Mouse (Mus musculus): ENCODE measurements around the gene Gm17364. TPM values are rescaled to one million over a fixed set of nuclear protein-coding genes. Genes with fewer than 3 reads are reported as not detected.

Gm17364 gene
- polyA plus RNA-seq, 1 experiment from 2014 or later: not detected

- WGBS: 91% methylated on average over 5 of the region's 5 CpGs
- Histone ChIP-seq H3K27me3 (ENCODE audit: low read depth, poor library complexity, severe bottlenecking) (no peaks in the 10 kb centered on the region), H3K9me3 (replicated peaks) (no peaks in the 10 kb centered on the region), H3K4me3 (no peak overlapping the region), H3K27ac (no peak overlapping the region), H3K4me1 (no peaks in the 10 kb centered on the region), H3K36me3 (no peaks in the 10 kb centered on the region)
- DNase-seq (ENCODE audit: low spot score): no peak
These were observed 47.3 kb downstream of the Gm17364 start for GRCm38 (mm10) chr13:41226513-41226912.

Other genes with a start within 250 kb of the Gm17364 start
- gene Mak, start 194.3 kb downstream of the Gm17364 start, polyA plus RNA-seq (2016; fragmentation: Nextera tagmentation; extraction: Ambion mirVana): 0.46 and 0.69 TPM in 2 replicates
- 0.15 TPM in 1 of 2 replicates, not detected in the other for gene Gcm2, start 162.9 kb downstream of the Gm17364 start, polyA plus RNA-seq (2016; fragmentation: Nextera tagmentation; extraction: Ambion mirVana)
- gene Sycp2l, start 159.7 kb downstream of the Gm17364 start, polyA plus RNA-seq (2016; fragmentation: Nextera tagmentation; extraction: Ambion mirVana): not detected in 2 replicates
- 22.9 and 29.2 TPM in 2 replicates for gene Elovl2, start 53.6 kb downstream of the Gm17364 start, polyA plus RNA-seq (2016; fragmentation: Nextera tagmentation; extraction: Ambion mirVana)
- gene Smim13, start 24.1 kb downstream of the Gm17364 start, polyA plus RNA-seq (2016; fragmentation: Nextera tagmentation; extraction: Ambion mirVana): 11.6 and 11.8 TPM in 2 replicates
- gene Nedd9, start 213.4 kb upstream of the Gm17364 start, polyA plus RNA-seq (2016; fragmentation: Nextera tagmentation; extraction: Ambion mirVana): 8.5 and 11.1 TPM in 2 replicates

Data from limb, embryonic 10.5 days (tissue).